Mouse (Mus musculus) kidney, embryonic 16.5 days (tissue): Measurements from ENCODE around the gene Immp1l. TPM values are rescaled to one million over a fixed set of nuclear protein-coding genes. Genes with fewer than 3 reads are reported as not detected.
A peak's percentile ranks its signal among the peaks of the same experiment; 100 is the strongest.

Source experiments
- ATAC-seq: fragments of 200-750 bp; cut with Nextera tagmentation; 2 replicates; pipeline ENCODE4 v1.8.0; 2017; ENCODE audit warnings: moderate TSS enrichment; ENCODE audit not compliant: low FRiP score, low TSS enrichment
- H3K27ac ChIP-seq: fragments of 300-500 bp; sonication (generic); 2 replicates; pipeline ENCODE4 v1.5.1; 2014; ENCODE audit warnings: low read length
- H3K27me3 ChIP-seq: fragments of 300-500 bp; sonication (generic); 2 replicates; pipeline ENCODE4 v1.6.1; 2014; ENCODE audit warnings: low read length, control low read depth, mixed read lengths; ENCODE audit not compliant: insufficient read depth
- H3K36me3 ChIP-seq: fragments of 300-500 bp; sonication (generic); 2 replicates; pipeline ENCODE4 v1.6.1; 2014; ENCODE audit warnings: low read length, control low read depth, mixed read lengths; ENCODE audit not compliant: insufficient read depth
- H3K4me1 ChIP-seq: fragments of 300-500 bp; sonication (generic); 2 replicates; pipeline ENCODE4 v1.6.1; 2014; ENCODE audit warnings: low read length, control low read depth, mixed read lengths; ENCODE audit not compliant: insufficient read depth
- H3K4me2 ChIP-seq: fragments of 300-500 bp; sonication (generic); replicated peaks from 2 replicates; pipeline ENCODE4 v1.6.1; 2014; ENCODE audit warnings: low read depth, low read length
- H3K4me3 ChIP-seq: fragments of 300-500 bp; sonication (generic); 2 replicates; pipeline ENCODE4 v1.5.1; 2014; ENCODE audit warnings: mild to moderate bottlenecking, low read length
- H3K9ac ChIP-seq: fragments of 300-500 bp; sonication (generic); replicated peaks from 2 replicates; pipeline ENCODE4 v1.6.1; 2014; ENCODE audit warnings: low read length
- H3K9me3 ChIP-seq: fragments of 300-500 bp; sonication (generic); 2 replicates; pipeline ENCODE4 v1.6.1; 2016; ENCODE audit warnings: low read length, control low read depth
- whole genome bisulfite sequencing: fragments of 180-500 bp; shearing (Covaris S2); extraction: QIAGEN DNeasy Blood & Tissue Kit; methylation state at CpG from one replicate; pipeline ENCODE4 v1.1.7; 2014; 5-methylcytosine and 5-hydroxymethylcytosine counted together
- microRNA-seq: library from miRNA; unstranded; fragments of <30 nt; microRNA quantifications from one replicate; pipeline ENCODE4, GENCODE M21; 2016
- polyA plus RNA-seq: library from polyadenylated mRNA; unstranded; fragments of >200 nt; fragmentation: Nextera tagmentation; extraction: Ambion mirVana; gene quantifications from 2 replicates; pipeline ENCODE4 v1.2.1, GENCODE M21; 2015

The Immp1l gene
- polyA plus RNA-seq, 1 experiment from 2014 or later: 119 TPM

GRCm38 (mm10) chr2:106002835-106003739 is 98.6 kb downstream of the Immp1l start, which contains the start of gene Dnajc24:
Dnajc24 (minus strand) TSS chr2:106003549.
- Histone ChIP-seq H3K4me1 (0 out of 2 replicates have a peak, but pooled peaks cover 4% of the 10 kb centered on the region), H3K9ac (peak within 1 kb of the TSS; percentile 95), H3K27me3 (no peaks in the 10 kb centered on the region), H3K36me3 (no peaks in the 10 kb centered on the region), H3K27ac (peak within 1 kb of the TSS; percentile 76), H3K9me3 (no peaks in the 10 kb centered on the region), H3K4me3 (peak within 1 kb of the TSS; percentile 95), H3K4me2 (peak within 1 kb of the TSS; percentile 70)
- ATAC-seq: peak; percentile 99
- 2% methylated on average over 44 of the region's 44 CpGs for WGBS

- Histone ChIP-seq H3K27ac (no peak overlapping the region), H3K9ac (no peak overlapping the region), H3K9me3 (no peaks in the 10 kb centered on the region), H3K4me1 (no peaks in the 10 kb centered on the region), H3K27me3 (no peaks in the 10 kb centered on the region), H3K4me3 (no peak overlapping the region), H3K4me2 (no peak overlapping the region), H3K36me3 (no peaks in the 10 kb centered on the region)
- WGBS: 74% methylated on average over 2 of the region's 2 CpGs
- no peak for ATAC-seq
These were observed 104.0 kb downstream of the Immp1l start for GRCm38 (mm10) chr2:106008415-106008814.

Small RNAs within 50 kb of the gene (microRNA-seq; reads per million reads assigned to microRNA genes)
- not detected for gene Gm22002

Other genes with a start within 250 kb of the Immp1l start
- 0.09 and 0.13 TPM in 2 replicates for gene Pax6, start 235.7 kb upstream of the Immp1l start, polyA plus RNA-seq
- 36.5 and 42.2 TPM in 2 replicates for gene Elp4, start 74 bp upstream of the Immp1l start, polyA plus RNA-seq
- 29.0 and 39.2 TPM in 2 replicates for gene Dnajc24, start 98.9 kb downstream of the Immp1l start, polyA plus RNA-seq